Mouse (Mus musculus) cortical plate, adult 2 months (tissue): ENCODE data around the gene Tmem38b.

Experiments
- CTCF ChIP-seq: fragments of 200-500 bp; IDR thresholded peaks from 2 replicates; pipeline ENCODE4 v1.5.1; 2011; ENCODE audit warnings: mild to moderate bottlenecking, control low read depth, low read length; ENCODE audit not compliant: insufficient read depth; ENCODE audit errors: extremely low read depth
- POLR2A ChIP-seq: fragments of 200-500 bp; IDR thresholded peaks from 2 replicates; pipeline ENCODE4 v1.6.1; 2011; ENCODE audit warnings: mild to moderate bottlenecking, low read length, control low read depth; ENCODE audit not compliant: insufficient read depth; ENCODE audit errors: extremely low read depth

DNA sequence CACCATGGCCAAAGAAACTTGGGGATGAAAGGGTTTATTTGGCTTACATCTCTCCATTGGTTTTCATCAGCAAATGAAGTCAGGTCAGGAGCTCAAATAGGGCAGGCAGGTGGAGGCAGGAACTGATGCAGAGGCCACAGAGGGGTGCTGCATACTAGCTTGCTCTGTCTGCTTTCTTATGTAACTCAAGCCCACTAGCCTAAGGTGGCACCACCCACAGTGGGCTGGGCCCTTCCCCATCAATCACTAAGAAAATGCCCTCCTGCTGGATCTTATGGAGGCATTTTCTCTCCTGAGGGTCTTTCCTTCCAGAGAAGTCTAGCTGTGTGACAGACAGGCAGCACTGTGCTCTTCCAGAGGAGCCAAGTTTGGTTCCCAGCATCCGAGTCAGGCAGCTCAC is 27.5 kb downstream of the Tmem38b start:
- TF ChIP-seq CTCF = no peak
- TF ChIP-seq POLR2A = no peak
